Mouse (Mus musculus) gastrocnemius, postnatal 10 days (tissue): ENCODE results near the gene Ppp1r12c. TPM values are rescaled to one million over a fixed set of nuclear protein-coding genes. Genes with fewer than 3 reads are reported as not detected.
A peak's percentile ranks its signal among the peaks of the same experiment; 100 is the strongest.

Source experiments
- DNase-seq: peaks from one replicate; pipeline ENCODE4 v3.0.0; 2021; ENCODE audit warnings: mixed read lengths
- total RNA-seq, 2 experiments: library from RNA; stranded (reverse); gene quantifications; 2 replicates each; pipeline ENCODE4 v1.2.3; 2021

Gene Ppp1r12c
- total RNA-seq, 2 experiments from 2014 or later = 37.9 to 52.6 TPM

GRCm38 (mm10) chr7:4492284-4493224 lies 8.9 kb downstream of the Ppp1r12c start:
- no peak for DNase-seq

DNA sequence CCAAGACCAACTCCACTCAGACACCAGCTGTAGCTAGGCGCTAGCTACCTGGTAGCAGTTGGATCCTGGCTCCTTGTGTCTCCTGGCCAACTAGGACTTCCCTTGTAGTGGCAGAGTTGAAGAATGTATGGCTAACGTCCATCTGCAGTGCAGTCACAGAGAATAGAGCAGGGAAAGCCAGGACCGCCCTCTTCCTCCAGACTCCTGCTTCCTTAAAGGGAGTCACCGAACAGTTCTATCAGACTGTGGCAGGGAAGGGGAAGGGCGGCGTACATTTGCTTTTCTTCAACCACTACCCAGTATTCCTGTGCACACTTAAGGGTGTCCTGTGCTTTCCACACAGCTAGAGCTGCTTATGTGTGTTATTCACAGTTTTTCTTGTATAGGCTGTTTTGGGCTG lies 10.2 kb downstream of the Ppp1r12c start:
- no peak for DNase-seq

- no peak for DNase-seq
Observed at GRCm38 (mm10) chr7:4482281-4482680, 19.2 kb downstream of the Ppp1r12c start.

GRCm38 (mm10) chr7:4479674-4480073 lies 21.8 kb downstream of the Ppp1r12c start:
- no peak for DNase-seq

GRCm38 (mm10) chr7:4478796-4479291 lies 22.6 kb downstream of the Ppp1r12c start:
- no peak for DNase-seq

DNA sequence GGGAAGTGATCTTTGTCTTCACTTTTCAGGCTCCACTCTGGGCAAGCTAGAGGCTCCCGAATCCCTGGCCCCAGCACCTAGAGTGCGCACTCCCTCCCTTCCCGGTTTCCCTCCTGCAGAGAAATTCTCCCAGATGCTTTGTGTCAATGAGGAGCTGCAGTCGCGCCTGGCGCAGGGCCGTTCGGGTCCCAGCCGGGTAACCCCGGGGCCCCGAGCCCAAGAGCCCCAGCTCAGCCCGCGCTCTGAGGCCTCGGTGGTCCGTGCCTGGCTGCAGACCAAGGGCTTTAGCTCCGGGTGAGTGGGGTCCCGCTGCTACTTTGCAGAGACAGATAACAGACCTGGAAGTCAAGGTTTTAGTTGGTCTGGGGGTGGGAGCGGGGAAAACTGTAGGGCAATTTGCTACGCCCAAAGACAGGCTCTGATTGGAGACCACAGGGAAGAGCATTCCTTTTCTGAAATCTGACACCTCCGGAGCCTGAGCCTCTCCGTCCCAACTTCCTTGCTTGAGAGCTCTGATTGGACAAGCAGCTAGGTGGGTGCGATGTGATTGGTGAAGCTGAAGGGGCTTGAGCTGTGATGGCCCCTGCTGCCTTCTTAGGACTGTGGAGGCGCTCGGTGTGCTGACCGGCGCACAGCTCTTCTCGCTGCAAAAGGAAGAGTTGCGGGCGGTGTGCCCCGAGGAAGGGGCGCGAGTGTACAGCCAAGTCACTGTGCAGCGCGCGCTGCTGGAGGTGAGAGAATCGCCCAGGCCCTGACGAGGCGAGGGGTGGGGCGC lies 23.3 kb downstream of the Ppp1r12c start:
- peak; percentile 60 for DNase-seq

GRCm38 (mm10) chr7:4473940-4474339 lies 27.5 kb downstream of the Ppp1r12c start:
- no peak for DNase-seq

GRCm38 (mm10) chr7:4471179-4471555 lies 30.3 kb downstream of the Ppp1r12c start:
- DNase-seq = peak; percentile 80

- peak; percentile 54 for DNase-seq
Observed at GRCm38 (mm10) chr7:4470275-4471178, 31.0 kb downstream of the Ppp1r12c start.

- DNase-seq = no peak
Observed at GRCm38 (mm10) chr7:4467801-4468200, 33.7 kb downstream of the Ppp1r12c start.

DNA sequence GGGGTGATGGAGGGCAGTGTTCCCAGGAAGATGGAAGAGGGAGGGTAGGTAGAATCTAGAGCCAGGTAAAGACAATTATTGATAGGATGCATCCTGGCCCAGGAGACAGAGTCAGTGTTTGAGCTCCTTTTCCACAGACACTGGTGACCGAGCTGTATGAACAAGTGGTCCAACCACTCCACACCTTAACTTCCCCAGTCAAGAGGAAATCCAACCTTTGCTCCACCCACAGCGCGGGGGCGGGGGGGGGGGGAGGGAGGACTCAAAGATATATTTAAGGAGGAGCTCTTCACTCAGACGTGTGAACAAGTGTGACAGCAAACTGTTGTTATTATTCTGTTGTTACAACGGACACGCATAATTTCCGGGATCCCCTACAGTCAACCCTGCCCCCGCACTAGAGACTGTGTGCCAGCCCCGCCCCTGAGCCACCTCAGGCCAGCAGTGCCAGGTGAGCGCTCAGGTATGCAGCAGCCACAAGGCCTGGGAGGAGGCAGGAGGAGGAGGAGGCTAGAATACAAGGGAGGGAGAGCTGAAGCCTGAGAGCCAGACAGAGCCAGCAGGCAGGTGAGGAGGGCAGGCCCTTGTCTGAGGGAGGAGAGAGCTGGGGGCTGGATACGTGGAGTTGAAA lies 37.2 kb downstream of the Ppp1r12c start:
- no peak for DNase-seq

- no peak for DNase-seq
Observed at GRCm38 (mm10) chr7:4460576-4461434, 40.7 kb downstream of the Ppp1r12c start, which contains the start of gene Eps8l1. TSS of gene Eps8l1 (plus strand) at chr7:4460674.

DNA sequence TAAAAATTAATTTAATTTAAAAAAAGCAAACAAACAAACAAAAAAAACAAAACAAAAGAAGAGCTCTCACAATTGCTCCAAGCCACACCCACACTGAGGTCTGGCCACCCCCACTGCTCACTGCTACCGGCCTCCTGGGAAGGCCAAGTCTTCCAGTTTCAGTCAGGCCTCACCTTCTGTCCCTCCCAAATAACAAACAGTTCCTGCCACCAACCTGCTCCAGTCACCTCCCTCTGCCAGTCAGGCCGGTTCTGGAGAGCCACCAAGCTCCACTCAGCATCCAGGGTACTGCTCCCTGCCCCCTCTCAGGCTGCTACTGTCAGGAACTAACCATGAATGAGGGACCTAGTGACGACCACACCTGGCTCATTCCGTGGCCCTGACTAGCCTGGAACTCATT lies 48.8 kb downstream of the Ppp1r12c start:
- DNase-seq = no peak

- no peak for DNase-seq
Observed at GRCm38 (mm10) chr7:4449211-4449610, 52.3 kb downstream of the Ppp1r12c start.

- DNase-seq = no peak
Observed at GRCm38 (mm10) chr7:4448439-4448838, 53.0 kb downstream of the Ppp1r12c start.

DNA sequence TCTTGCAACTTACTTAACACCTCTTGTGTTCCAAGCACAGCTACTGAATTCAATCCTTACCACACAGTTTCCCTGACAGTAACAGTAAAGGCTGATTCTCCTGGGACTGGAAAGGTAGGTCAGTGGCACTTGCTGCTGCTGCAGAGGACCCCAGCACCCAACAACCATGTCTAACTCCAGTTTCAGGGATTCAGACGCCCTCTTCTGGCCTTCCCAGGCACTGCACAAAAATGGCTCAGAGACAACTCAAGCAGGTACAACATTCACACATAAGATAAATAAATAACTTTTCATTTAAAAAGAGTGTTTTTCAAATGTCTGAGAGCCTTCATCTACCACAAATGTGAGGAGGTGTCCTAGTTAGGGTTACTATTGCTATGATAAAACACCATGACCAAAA lies 54.3 kb downstream of the Ppp1r12c start:
- DNase-seq = no peak

GRCm38 (mm10) chr7:4445216-4445791 lies 56.2 kb downstream of the Ppp1r12c start, which contains the start of gene Rdh13:
TSS of gene Rdh13 (minus strand) at chr7:4445649.
- DNase-seq = peak; percentile 82

DNA sequence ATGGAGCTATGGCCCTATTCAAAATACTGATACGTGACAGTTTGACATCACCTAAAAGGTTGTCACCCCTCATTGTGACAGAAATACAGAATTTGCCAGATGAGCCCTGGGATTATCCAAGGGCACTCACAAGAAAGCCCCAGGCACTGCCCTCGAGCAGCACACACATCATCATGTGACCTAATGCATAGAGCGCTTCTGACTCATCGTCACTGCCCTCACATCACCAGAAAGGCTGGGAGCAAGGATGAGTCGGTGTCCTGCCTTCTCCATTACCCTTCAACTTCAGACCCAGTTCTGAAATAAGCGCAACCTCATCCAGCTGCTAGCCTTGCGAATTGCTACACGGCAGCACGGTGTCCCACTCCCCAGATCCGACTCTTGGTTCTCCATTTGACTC lies 60.9 kb downstream of the Ppp1r12c start:
- DNase-seq = no peak

- no peak for DNase-seq
Observed at GRCm38 (mm10) chr7:4437721-4438120, 63.8 kb downstream of the Ppp1r12c start.

DNA sequence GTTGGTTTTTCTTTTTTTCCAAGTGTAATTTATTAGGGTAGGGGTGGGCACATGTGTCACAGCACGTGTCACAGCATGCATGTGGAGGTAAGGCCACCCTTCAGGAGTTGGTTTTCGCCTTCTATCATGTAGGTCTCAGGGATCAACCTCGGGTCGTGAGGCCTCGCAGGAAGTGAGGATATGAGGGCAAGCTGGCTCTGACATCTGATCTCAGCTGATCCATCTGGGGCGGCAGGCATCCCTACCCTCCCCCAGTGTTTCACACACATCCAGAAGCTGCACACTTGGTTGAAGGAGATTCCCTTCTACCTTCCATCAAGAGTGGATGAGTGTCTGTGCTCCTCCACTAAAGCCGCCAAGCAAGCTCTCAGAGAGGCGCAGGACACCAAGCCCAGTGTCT lies 69.5 kb downstream of the Ppp1r12c start:
- DNase-seq = no peak
